Mouse (Mus musculus): ENCODE data around the gene Ccdc150.

Ccdc150 gene

DNA sequence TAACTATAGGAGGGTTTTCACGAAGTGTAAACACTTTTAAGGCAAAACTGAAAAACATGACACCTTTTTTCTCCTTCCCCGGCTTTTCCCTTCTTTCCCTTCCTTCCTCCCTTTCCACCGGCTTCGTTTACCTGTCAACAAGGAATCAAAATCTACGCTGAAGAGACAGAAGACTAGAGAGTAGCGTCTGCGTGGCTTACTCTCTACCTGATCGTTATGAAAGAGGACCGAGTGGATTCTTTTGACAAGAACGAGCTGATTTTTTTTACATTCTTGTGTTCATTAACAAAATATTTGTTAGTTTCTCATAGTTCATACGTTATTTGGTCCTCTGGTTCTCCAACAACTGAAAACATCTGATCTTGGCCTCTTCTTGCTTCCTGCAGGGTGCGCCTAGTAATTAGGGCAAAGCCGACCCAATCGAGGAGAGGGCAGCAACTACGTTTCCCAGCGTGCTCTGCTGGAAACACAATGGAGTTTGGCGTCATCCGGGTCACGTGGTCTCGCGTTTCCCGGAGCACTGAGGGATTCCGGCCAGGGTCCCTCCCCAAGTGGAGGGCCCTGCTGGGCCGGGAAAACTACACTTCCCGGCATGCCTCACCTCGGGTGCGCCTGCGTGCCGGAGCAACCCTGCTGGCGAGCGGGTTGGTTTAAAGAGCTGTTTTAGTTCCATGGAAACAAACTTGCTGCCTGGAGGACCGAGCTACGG lies at the start of gene Ccdc150:
Gene Ccdc150, plus strand, starts transcription at position 526 of the 709 bp plus-strand sequence.
- peak; percentile 97 to 98 for DNase-seq

DNA sequence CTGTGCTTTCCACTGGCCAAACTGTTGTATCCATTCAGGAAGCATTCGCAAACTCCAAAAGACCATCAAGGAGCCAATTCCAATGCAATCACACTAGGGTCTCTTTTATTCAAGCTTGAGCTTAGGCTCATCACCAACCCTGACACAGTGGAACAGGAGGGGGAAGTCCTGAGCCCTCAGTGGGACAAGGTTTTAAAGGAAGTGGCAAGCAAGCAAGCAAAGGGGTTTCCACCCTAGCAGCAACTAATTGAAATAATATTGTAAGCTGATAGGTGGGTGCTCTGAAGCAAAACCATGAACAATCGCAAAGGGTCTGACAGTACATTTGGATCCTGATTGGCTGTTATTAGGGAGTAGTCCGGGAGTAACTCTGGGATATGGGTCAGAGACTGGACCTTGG lies 30.2 kb upstream of the Ccdc150 start:
- DNase-seq = no peak

DNA sequence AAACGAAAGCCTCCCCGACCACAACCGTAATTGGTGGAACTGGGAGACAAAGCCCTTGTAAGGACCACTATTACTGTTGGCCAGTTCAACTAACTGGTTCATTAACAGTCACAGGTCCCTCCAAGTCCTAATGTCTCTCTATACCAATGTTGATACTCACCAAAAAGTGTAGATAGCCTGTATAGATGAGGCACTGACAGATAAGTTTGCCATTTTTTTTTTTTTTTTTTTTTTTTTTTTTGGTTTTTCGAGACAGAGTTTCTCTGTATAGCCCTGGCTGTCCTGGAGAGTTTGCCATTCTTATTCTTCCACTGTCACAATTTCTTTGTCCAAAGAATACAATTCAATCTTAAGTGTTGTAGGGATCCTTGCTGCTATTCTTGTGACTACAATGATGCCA lies 7.8 kb upstream of the Ccdc150 start:
- no peak for DNase-seq

DNA sequence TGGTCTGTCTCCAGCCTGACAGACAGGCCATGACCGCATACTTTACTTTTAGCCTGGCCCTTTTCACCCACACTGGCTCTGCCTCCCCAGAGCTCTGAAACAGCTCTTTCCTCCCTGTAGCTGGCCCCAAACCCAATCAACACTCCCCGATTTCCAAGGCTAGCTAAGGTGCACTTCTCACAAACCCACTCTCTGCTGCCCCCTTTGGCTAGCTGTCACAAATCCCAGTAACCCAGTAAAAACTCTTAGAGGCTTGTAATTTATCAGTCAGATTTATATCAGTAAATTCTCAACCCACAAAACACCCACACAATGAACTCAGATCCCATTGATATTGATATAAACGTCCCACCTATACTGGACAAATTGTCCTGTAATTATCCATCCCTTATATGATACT lies 25.1 kb downstream of the Ccdc150 start:
- no peak for DNase-seq

DNA sequence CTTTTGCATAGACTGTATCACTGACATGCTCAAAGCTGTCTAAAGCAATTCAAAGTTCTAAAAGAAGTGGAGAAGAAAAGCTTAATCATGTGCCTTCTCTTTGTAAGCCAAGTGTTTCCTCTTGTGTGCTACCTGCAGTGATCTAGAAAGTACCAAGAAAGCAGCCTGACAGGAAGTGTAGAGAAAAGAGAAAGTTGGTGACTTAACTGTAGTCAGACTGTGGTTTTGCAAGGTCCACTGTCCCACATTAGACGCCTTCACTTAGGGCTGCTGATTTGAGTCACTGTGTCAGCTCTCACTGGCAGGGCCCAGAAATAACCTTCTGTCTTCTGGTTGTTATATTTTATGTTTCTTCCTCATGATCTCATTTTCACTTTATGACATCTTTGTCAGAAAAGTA lies 29.1 kb downstream of the Ccdc150 start:
- DNase-seq = no peak

DNA sequence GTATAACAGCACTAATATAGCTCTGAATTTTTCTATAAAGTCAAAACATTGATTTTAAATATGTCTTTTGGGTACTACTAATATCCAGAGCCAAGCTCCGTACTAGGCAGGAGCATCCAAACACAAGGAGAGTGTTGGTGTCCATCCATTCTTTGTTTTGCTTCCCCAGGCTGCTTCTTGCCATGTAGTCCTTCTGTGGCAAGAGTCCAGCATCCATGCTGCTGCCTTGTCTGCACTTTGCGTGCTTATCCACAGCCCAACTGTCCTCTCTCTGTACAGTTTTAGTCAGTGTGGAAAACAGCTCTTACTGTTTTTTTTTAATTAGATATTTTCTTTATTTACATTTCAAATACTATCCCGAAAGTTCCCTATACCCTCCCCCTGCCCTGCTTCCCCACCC lies 30.2 kb downstream of the Ccdc150 start:
- no peak for DNase-seq

DNA sequence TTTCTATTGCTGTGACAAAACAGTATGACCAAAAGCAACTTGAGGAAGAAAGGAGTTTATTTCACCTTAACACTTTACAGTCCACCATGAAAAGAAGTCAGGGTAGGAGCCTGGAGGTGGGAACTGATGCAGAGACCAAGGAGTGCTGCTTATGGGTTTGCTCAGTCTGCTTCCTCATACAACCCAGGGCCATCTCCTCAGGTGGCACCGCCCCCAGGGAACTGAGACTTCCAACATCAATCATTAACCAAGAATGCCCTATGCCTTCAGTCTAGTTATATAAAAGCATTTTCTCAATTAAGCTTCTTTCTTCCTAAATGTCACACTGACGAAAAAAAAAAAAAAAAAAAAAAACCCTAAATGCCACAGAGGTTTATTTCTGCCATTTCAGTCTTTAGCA lies 55.9 kb downstream of the Ccdc150 start:
- DNase-seq = no peak

DNA sequence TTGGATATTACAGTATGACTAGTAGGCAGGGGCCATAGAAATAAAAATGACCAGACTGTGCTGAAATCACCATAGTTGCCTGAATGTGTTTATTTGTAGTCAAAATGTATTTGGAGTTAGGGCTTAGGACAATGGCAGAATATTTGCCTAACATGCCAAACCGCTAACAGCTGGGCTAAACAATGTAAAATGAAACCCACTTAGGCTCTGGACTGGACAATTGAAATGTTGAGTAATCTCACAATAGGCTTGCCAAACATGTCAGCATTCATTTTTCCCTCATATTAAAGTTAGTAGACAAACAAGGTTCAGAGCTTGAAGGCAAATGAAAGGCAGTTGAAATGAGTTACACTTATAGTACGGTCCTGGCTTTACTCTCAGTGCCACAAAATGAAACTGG lies 76.2 kb downstream of the Ccdc150 start:
- DNase-seq = peak in 1 of 2 experiments; percentile 6

DNA sequence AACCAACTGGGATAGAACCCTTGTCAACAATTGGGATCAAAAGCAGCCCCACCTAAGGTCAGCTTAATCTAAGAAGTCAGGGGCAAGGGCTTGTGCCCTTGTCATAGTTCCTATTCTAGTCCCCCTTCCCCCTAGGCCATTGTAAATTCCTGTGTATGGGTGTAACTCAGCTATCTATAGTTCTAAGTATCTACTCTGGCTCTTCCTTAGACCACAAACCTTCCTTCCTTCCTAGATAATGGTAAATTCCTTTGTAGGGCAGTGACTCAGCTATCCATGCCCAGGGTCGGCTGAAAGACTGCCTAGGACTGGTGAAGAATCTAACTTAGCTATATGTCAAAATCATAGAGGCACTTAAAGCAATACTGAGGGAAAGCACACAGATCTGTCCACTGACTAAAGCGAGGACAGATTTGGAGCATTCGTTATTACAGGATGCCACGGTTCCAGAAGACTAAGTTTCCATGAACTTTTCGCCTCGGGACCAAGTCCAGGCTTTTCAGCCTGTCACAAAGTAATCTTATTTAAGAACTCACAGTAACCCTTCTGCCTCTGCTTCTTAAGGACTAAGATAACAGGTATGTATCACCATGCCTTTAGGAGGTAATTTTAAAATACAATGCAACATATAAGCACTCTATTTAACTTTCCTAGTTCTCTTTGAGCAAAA lies 77.5 kb downstream of the Ccdc150 start:
- DNase-seq = no peak

DNA sequence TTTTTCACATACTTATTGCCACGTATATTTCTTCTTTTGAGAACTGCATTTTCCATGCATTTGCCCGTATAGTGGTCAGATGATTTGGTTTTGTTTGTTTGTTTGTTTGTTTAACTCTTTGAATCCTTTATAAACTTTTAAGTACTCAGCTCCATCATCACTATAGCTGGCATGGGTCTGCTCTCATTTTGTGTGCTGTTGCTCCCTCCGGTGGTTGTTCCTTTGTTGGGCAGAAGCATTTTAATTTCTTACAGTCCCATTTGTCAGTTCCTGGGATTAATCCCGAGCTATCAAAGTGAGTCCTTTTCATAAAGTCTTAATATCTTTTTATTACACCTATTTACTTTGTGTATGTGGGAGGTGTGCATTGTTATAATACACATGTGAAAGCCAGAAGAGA lies 82.5 kb downstream of the Ccdc150 start:
- DNase-seq = no peak

DNA sequence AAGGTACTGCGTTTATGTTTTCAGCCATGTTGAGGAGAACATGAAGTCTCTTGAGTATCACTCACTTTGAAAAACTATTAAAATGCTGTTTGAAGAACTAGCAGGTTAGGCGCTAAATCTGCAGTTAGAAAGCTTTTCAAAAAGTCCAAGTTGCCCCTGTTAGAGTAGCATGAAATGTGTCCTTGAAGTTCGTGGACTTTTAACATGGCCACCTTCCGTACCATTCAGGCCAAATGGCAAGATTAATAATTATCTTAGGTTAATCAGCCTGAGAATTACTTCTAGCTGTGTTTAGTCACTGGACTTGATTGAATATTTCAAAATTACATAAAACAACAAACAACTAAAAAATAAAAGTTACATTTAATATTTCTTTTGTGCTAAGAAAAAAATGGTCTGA lies 104.3 kb downstream of the Ccdc150 start:
- DNase-seq = no peak

DNA sequence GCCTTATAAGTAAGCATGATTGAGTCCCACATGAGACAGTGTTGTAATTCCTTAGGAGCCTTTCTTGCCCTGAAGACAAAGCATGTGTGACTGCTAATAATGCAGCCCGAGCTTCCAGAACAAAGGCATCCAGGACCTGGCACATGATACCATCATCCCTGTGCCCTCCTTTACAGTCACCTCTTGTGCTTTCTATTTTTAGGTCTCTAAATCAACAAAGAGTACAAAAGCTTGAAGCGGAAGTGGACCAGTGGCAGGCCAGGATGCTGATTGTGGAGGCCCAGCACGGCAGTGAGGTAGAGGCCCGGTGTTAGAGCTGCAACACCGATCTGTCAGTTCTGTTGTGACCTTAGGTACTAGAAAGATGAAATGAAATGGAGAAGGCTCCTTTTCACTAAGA lies 105.0 kb downstream of the Ccdc150 start:
- no peak for DNase-seq

DNA sequence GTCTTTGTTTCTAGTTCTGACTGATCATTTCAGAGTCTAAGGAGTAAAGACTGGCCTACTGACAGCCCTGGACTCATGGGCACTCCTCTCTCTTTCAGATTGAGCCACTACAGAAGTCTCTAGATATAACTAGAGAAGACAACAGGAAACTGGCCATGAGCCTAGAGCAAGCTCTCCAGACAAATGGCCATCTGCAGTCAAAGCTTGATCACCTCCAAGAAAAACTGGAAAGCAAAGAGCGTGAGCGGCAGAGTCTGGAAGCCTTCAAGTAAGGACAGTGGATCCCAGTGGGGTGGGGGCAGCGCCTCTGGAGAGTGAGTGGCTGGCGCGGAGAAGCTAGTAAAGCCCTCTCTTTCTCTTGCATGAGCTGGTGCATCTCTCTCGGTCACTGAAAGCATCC lies 106.1 kb downstream of the Ccdc150 start:
- no peak for DNase-seq

DNA sequence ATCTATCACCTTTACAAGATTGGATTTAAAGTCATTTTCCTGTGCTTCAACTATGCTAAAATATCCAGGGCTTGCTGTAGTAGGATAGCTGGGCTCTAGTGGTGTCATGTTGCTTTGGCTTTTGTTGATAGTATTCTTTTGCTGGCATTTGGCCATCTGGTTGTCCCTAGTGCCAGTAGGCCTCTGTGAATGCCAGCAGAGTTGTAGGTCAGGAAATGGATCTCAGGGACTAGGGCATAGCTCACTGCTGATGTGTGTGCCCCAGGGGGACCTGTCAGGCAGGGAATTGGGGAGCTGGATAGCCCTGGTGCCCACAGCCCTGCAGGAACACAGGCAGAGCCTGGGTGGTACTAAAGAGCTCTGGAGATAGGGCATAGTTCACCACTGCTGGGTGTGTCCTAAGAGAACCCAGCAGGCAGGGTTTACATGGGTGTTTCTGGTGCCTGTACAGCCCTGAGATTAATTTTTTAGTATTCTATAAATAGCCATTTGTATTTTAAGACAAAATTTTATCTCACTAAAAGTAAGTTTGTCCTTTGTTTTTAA lies 127.1 kb downstream of the Ccdc150 start:
- peak in 1 of 2 experiments; percentile 7 for DNase-seq

DNA sequence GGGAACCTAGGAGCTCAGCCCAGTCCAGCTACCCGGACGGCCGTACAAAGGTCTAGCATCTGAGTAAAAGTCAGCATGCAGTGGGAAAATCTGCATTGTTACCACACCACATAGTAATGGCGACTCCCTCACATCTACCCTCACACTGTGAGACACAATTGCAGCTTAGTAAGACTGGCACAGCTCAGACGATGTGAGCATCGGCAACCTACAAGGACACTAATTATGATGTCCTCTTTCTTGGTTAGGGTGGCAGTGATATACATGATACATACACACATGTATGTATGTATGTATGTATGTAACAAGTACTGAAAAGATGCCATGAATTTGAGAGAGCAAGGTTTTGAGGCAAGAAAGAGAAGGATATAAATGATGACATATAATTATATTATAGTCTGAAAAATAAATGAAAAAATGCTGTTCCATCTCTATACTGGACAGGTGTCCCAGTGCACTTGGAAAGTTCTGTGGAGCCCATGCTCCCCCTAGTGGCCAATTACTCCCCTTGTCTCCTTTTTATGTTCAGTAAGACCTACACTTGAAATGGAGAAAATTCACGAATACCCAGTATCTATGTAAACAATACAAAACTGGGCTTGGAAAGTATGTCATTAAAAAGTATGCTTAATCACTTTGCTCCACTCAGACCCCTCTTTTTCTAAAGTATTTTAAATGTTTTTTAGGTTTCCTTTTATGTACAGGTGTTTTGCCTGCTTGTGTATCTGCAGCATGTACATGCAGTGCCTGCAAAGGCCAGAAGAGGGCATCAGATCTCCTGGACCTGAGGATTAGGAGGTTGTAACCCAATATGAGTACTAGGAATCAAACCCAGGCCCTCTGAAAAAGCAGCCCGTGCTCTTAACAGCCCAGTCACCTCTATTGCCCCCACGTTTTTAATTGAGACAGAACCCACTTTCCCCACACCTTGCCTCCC lies 130.8 kb downstream of the Ccdc150 start:
- DNase-seq = peak; percentile 39 to 63

DNA sequence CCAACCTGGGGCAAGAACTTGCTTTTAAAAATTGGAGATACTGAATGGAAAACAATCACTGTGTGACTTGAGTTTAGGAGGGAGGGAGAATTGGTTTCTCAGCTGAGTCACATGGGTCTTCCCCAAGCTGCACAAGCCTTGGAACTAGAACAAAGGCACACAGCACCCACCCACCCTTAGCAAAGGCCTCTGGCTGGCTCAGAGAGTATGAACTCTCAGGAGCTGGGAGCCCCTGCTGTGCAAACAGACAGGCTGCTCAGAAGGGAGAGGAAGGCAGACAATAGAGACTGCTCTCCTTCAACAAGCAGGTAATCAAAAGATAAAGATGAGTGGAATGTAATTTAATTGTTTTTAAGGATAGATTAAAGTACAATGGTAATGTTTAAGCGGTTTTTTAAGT lies 133.7 kb downstream of the Ccdc150 start:
- no peak for DNase-seq

DNA sequence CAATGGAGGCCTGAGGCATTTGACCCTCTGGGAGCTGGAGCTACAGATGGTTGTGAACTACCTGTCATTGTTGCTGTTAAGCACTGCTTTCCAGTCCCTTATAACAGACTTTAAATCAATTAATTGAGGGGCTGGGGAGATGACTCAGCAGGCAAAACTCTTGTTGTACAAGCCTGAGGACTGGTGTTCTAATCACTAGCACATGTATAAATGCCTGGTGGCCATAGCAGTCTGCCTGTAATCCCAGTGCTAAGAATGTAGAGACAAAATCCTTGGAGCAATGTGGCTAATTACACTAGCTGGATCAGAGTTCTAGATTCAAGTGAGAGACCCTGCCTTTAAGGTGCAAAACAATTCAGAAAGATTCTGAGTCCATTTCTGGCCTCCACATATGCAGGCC lies 152.3 kb downstream of the Ccdc150 start:
- DNase-seq = no peak

Data from lung, adult 18-20 months (tissue).